Mouse (Mus musculus) liver, embryonic 12.5 days (tissue): Measurements from ENCODE around the gene Snrnp70. TPM values are rescaled to one million over a fixed set of nuclear protein-coding genes. Genes with fewer than 3 reads are reported as not detected.

ENCODE experiments used
- ATAC-seq: fragments of 200-750 bp; cut with Nextera tagmentation; 2 replicates; pipeline ENCODE4 v1.8.0; 2017; ENCODE audit warnings: moderate number of reproducible peaks, mild to moderate bottlenecking, moderate library complexity
- H3K27ac ChIP-seq: fragments of 300-500 bp; sonication (generic); 2 replicates; pipeline ENCODE4 v1.5.1; 2016; ENCODE audit warnings: mild to moderate bottlenecking
- H3K27me3 ChIP-seq: fragments of 300-500 bp; sonication (generic); replicated peaks from 2 replicates; pipeline ENCODE4 v1.6.1; 2016; ENCODE audit warnings: mild to moderate bottlenecking, moderate library complexity
- H3K36me3 ChIP-seq: fragments of 300-500 bp; sonication (generic); 2 replicates; pipeline ENCODE4 v1.6.1; 2016; ENCODE audit warnings: mild to moderate bottlenecking, moderate library complexity
- H3K4me1 ChIP-seq: fragments of 300-500 bp; sonication (generic); 2 replicates; pipeline ENCODE4 v1.6.1; 2016
- H3K4me2 ChIP-seq: fragments of 300-500 bp; sonication (generic); 2 replicates; pipeline ENCODE4 v1.6.1; 2016; ENCODE audit warnings: mild to moderate bottlenecking, moderate library complexity
- H3K4me3 ChIP-seq: fragments of 300-500 bp; sonication (generic); 2 replicates; pipeline ENCODE4 v1.5.1; 2016; ENCODE audit warnings: mild to moderate bottlenecking, moderate library complexity
- H3K9ac ChIP-seq: fragments of 300-500 bp; sonication (generic); 2 replicates; pipeline ENCODE4 v1.6.1; 2016; ENCODE audit warnings: mild to moderate bottlenecking, moderate library complexity
- H3K9me3 ChIP-seq: fragments of 300-500 bp; sonication (generic); replicated peaks from 2 replicates; pipeline ENCODE4 v1.6.1; 2016; ENCODE audit warnings: mild to moderate bottlenecking, moderate library complexity
- whole genome bisulfite sequencing: fragments of 180-500 bp; shearing (Covaris S2); methylation state at CpG from one replicate; pipeline ENCODE4 v1.1.7; 2016; ENCODE audit not compliant: insufficient replicate concordance; 5-methylcytosine and 5-hydroxymethylcytosine counted together
- polyA plus RNA-seq: library from polyadenylated mRNA; unstranded; fragments of >200 nt; fragmentation: Nextera tagmentation; extraction: Ambion mirVana; gene quantifications from 2 replicates; pipeline ENCODE4 v1.2.1, GENCODE M21; 2016

Snrnp70 gene
- polyA plus RNA-seq, 1 experiment from 2014 or later = 179 TPM

GRCm38 (mm10) chr7:45419859-45420614 lies 24.5 kb upstream of the Snrnp70 start:
- no peak overlapping the region for H3K4me3 ChIP-seq
- no peak for ATAC-seq
- H3K4me1 ChIP-seq = peaks cover 11% of the 10 kb centered on the region
- peaks cover 72% of the 10 kb centered on the region for H3K27me3 ChIP-seq
- no peak overlapping the region for H3K9ac ChIP-seq
- H3K36me3 ChIP-seq = peaks cover 44% of the 10 kb centered on the region
- H3K4me2 ChIP-seq = no peak overlapping the region
- H3K9me3 ChIP-seq = no peaks in the 10 kb centered on the region
- H3K27ac ChIP-seq = no peak overlapping the region
- WGBS = 33% methylated on average over 27 of the region's 27 CpGs

GRCm38 (mm10) chr7:45417962-45418492 lies 22.5 kb upstream of the Snrnp70 start:
- H3K4me1 ChIP-seq = peaks cover 30% of the 10 kb centered on the region
- no peak overlapping the region for H3K4me3 ChIP-seq
- H3K9me3 ChIP-seq = no peaks in the 10 kb centered on the region
- H3K36me3 ChIP-seq = peaks cover 24% of the 10 kb centered on the region
- no peak overlapping the region for H3K4me2 ChIP-seq
- peaks cover 92% of the 10 kb centered on the region for H3K27me3 ChIP-seq
- 10% methylated on average over 13 of the region's 13 CpGs for WGBS
- no peak overlapping the region for H3K9ac ChIP-seq
- ATAC-seq = no peak
- no peak overlapping the region for H3K27ac ChIP-seq

- Histone ChIP-seq H3K4me2 (peak overlapping the region; percentile 34; the same call in 1 of the 2 replicates), H3K27me3 (peaks cover 100% of the 10 kb centered on the region), H3K9me3 (no peaks in the 10 kb centered on the region), H3K4me3 (peak overlapping the region; percentile 12; the same call in 1 of the 2 replicates), H3K4me1 (peaks cover 30% of the 10 kb centered on the region), H3K27ac (no peak overlapping the region), H3K9ac (0 out of 2 replicates have a peak overlapping the region, but pooled peaks have one; percentile 36), H3K36me3 (peaks cover under 1% of the 10 kb centered on the region; the same call in 1 of the 2 replicates)
- 11% methylated on average over 37 of the region's 37 CpGs for WGBS
- no peak for ATAC-seq
These were observed 20.1 kb upstream of the Snrnp70 start for GRCm38 (mm10) chr7:45415636-45416035.

GRCm38 (mm10) chr7:45414740-45415224 lies 19.2 kb upstream of the Snrnp70 start:
- Histone ChIP-seq H3K4me1 (peaks cover 28% of the 10 kb centered on the region), H3K9ac (no peak overlapping the region), H3K9me3 (no peaks in the 10 kb centered on the region), H3K4me2 (no peak overlapping the region), H3K4me3 (no peak overlapping the region), H3K27ac (no peak overlapping the region), H3K27me3 (peaks cover 100% of the 10 kb centered on the region), H3K36me3 (no peaks in the 10 kb centered on the region)
- WGBS = 29% methylated on average over 12 of the region's 12 CpGs
- no peak for ATAC-seq

GRCm38 (mm10) chr7:45413864-45414739 lies 18.6 kb upstream of the Snrnp70 start:
- WGBS = 3% methylated on average over 27 of the region's 27 CpGs
- peaks cover 100% of the 10 kb centered on the region for H3K27me3 ChIP-seq
- ATAC-seq = no peak
- no peaks in the 10 kb centered on the region for H3K9me3 ChIP-seq
- peak overlapping the region; percentile 58 for H3K27ac ChIP-seq
- peak overlapping the region; percentile 75 for H3K4me2 ChIP-seq
- no peaks in the 10 kb centered on the region for H3K36me3 ChIP-seq
- H3K9ac ChIP-seq = peak overlapping the region; percentile 53
- peak overlapping the region; percentile 55 for H3K4me3 ChIP-seq
- peaks cover 28% of the 10 kb centered on the region for H3K4me1 ChIP-seq

- ATAC-seq = no peak
- H3K4me3 ChIP-seq = peak within 1 kb of the TSS; percentile 55
- H3K4me1 ChIP-seq = peaks cover 28% of the 10 kb centered on the region
- peaks cover 100% of the 10 kb centered on the region for H3K27me3 ChIP-seq
- H3K27ac ChIP-seq = peak within 1 kb of the TSS; percentile 58
- no peaks in the 10 kb centered on the region for H3K9me3 ChIP-seq
- H3K4me2 ChIP-seq = peak within 1 kb of the TSS; percentile 75
- WGBS = 3% methylated on average over 45 of the region's 45 CpGs
- no peaks in the 10 kb centered on the region for H3K36me3 ChIP-seq
- H3K9ac ChIP-seq = peak within 1 kb of the TSS; percentile 53
These were observed 17.7 kb upstream of the Snrnp70 start, which contains the start of gene Ntf5 for GRCm38 (mm10) chr7:45413113-45413863. Gene Ntf5 (plus strand): TSS chr7:45413695.

- H3K27me3 ChIP-seq = peaks cover 100% of the 10 kb centered on the region
- H3K27ac ChIP-seq = no peak overlapping the region
- peaks cover 28% of the 10 kb centered on the region for H3K4me1 ChIP-seq
- H3K36me3 ChIP-seq = no peaks in the 10 kb centered on the region
- H3K4me3 ChIP-seq = no peak overlapping the region
- ATAC-seq = no peak
- no peak overlapping the region for H3K9ac ChIP-seq
- 66% methylated on average over 2 of the region's 2 CpGs for WGBS
- H3K4me2 ChIP-seq = no peak overlapping the region
- H3K9me3 ChIP-seq = no peaks in the 10 kb centered on the region
These were observed 16.9 kb upstream of the Snrnp70 start for GRCm38 (mm10) chr7:45412421-45412820.

- Histone ChIP-seq H3K9me3 (no peaks in the 10 kb centered on the region), H3K36me3 (no peaks in the 10 kb centered on the region), H3K27me3 (peaks cover 100% of the 10 kb centered on the region), H3K9ac (no peak overlapping the region), H3K4me3 (no peak overlapping the region), H3K4me1 (peaks cover 23% of the 10 kb centered on the region), H3K4me2 (no peak overlapping the region), H3K27ac (no peak overlapping the region)
- 67% methylated on average over 8 of the region's 8 CpGs for WGBS
- no peak for ATAC-seq
These were observed 14.1 kb upstream of the Snrnp70 start for GRCm38 (mm10) chr7:45409497-45410163.

GRCm38 (mm10) chr7:45408949-45409348 lies 13.4 kb upstream of the Snrnp70 start:
- no peak overlapping the region for H3K4me2 ChIP-seq
- H3K4me1 ChIP-seq = peaks cover 17% of the 10 kb centered on the region
- no peak overlapping the region for H3K9ac ChIP-seq
- H3K27ac ChIP-seq = no peak overlapping the region
- ATAC-seq = no peak
- H3K9me3 ChIP-seq = no peaks in the 10 kb centered on the region
- H3K36me3 ChIP-seq = no peaks in the 10 kb centered on the region
- H3K27me3 ChIP-seq = peaks cover 93% of the 10 kb centered on the region
- H3K4me3 ChIP-seq = no peak overlapping the region
- 74% methylated on average over 17 of the region's 17 CpGs for WGBS

- H3K4me3 ChIP-seq = no peak overlapping the region
- peaks cover 11% of the 10 kb centered on the region for H3K4me1 ChIP-seq
- H3K36me3 ChIP-seq = no peaks in the 10 kb centered on the region
- H3K27me3 ChIP-seq = peaks cover 88% of the 10 kb centered on the region
- no peak overlapping the region for H3K27ac ChIP-seq
- H3K4me2 ChIP-seq = no peak overlapping the region
- no peaks in the 10 kb centered on the region for H3K9me3 ChIP-seq
- 59% methylated on average over 7 of the region's 7 CpGs for WGBS
- no peak for ATAC-seq
- no peak overlapping the region for H3K9ac ChIP-seq
These were observed 12.8 kb upstream of the Snrnp70 start for GRCm38 (mm10) chr7:45408351-45408750.

- H3K27me3 ChIP-seq = peaks cover 88% of the 10 kb centered on the region
- H3K9me3 ChIP-seq = no peaks in the 10 kb centered on the region
- peaks cover 8% of the 10 kb centered on the region; the same call in 1 of the 2 replicates for H3K4me1 ChIP-seq
- ATAC-seq = no peak
- H3K4me3 ChIP-seq = no peak overlapping the region
- H3K9ac ChIP-seq = no peak overlapping the region
- 66% methylated on average over 10 of the region's 10 CpGs for WGBS
- H3K4me2 ChIP-seq = no peak overlapping the region
- no peaks in the 10 kb centered on the region for H3K36me3 ChIP-seq
- no peak overlapping the region for H3K27ac ChIP-seq
These were observed 12.3 kb upstream of the Snrnp70 start for GRCm38 (mm10) chr7:45407836-45408235.
